In the genomic region with DNA sequence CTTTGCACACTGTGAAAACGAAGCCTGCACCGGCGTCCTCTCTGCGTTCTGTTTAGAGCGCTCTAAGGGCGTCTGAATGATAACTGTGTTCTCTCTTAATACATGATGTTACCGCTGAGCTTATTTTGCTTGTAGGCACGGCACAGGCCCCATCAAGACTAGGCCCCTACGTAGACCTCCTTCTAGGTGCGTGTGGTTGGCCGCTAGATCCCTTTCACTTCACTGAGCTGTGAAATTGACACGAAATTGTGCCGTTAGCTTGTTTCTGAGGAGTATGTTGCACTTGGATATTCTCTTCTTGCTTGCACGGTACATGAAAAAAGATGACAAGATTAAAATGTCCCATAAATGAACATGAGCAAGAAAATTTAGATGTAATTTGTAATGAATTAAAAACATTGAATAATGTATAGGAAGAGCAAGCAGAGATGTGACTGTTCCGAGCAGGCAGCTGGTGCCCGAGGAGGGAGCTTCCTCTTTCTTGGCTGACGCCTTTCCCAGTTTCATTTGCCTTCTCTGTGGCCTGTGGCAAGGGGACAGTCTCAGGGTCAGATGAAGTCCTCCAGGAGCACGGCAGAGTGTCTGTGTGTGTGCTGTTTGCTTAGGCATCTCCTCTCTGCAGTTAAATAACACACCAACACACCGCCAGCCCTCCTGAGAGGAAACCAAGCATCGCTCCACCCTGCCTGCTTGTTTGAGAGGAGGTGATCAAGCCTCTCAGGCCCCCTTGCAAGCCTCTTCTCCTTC, we compare ENCODE assay signal across 10 mouse cellular contexts.
DNase-seq lines count a peak whose midpoint lies in the region; ATAC-seq and TF ChIP-seq lines count a peak whose summit lies in the region.
"Had no signal": no experiment of that assay in that cellular context is flagged by ENCODE, and none has a peak within 500 bp of the region (broad histone marks: within the 10 kb centered on the region; RNA-seq: fewer than 3 reads in every experiment).

No protein-coding gene starts in this region.

- H3K4me1 ChIP-seq in heart, adult 2 months (ENCODE audit: control insufficient read depth, insufficient read depth, low read length) = peaks cover 24% of the 10 kb centered on the region
- peaks cover 46% of the 10 kb centered on the region for H3K4me1 ChIP-seq in embryonic facial prominence, embryonic 14.5 days (ENCODE audit: control insufficient read depth, insufficient read depth, low read length)
- peaks cover 24% of the 10 kb centered on the region for H3K4me1 ChIP-seq in intestine, embryonic 15.5 days (replicated peaks)

- peak overlapping the region; percentile 24 for H3K27ac ChIP-seq in heart, adult 2 months
- H3K27ac ChIP-seq in embryonic facial prominence, embryonic 14.5 days (replicated peaks; ENCODE audit: low read depth, low read length) = no peak overlapping the region
- no peak overlapping the region for H3K27ac ChIP-seq in intestine, embryonic 15.5 days

- H3K9ac ChIP-seq in heart, adult 2 months (ENCODE audit: low read depth, low read length) = 0 out of 2 replicates have a peak overlapping the region, but pooled peaks have one; percentile 6
- 0 out of 2 replicates have a peak overlapping the region, but pooled peaks have one; percentile 5 for H3K9ac ChIP-seq in embryonic facial prominence, embryonic 14.5 days (ENCODE audit: low read depth, low read length)
- H3K9ac ChIP-seq in intestine, embryonic 15.5 days = no peak overlapping the region
- H3K9ac ChIP-seq: lung, embryonic 14.5 days had no signal

- H3K36me3 ChIP-seq in heart, adult 2 months (ENCODE audit: control insufficient read depth, insufficient read depth, low read length) = no peaks in the 10 kb centered on the region; the same call in 1 of the 2 replicates
- H3K36me3 ChIP-seq in embryonic facial prominence, embryonic 14.5 days (ENCODE audit: control insufficient read depth, insufficient read depth, low read length) = no peaks in the 10 kb centered on the region
- no peaks in the 10 kb centered on the region for H3K36me3 ChIP-seq in intestine, embryonic 15.5 days

- intact Hi-C loops in heart, adult 2 months (cut with DNase I) = no loop called here

- TF ChIP-seq CTCF in heart, adult 2 months (IDR thresholded peaks at IDR 0.05) = no peak

- no peak for ATAC-seq in embryonic facial prominence, embryonic 14.5 days (ENCODE audit: low read depth)
- peak; percentile 87 for ATAC-seq in megakaryocyte, adult 5-6 weeks (ENCODE audit: poor library complexity, severe bottlenecking)
- ATAC-seq in intestine, embryonic 15.5 days = no peak

- TF ChIP-seq POLR2A in heart, adult 2 months (IDR thresholded peaks at IDR 0.05; ENCODE audit: insufficient read depth, low read depth, low read length) = no peak

- H3K9me3 ChIP-seq in embryonic facial prominence, embryonic 14.5 days (ENCODE audit: control insufficient read depth, low read length) = no peaks in the 10 kb centered on the region
- no peaks in the 10 kb centered on the region for H3K9me3 ChIP-seq in intestine, embryonic 15.5 days

- peaks cover 2% of the 10 kb centered on the region; the same call in 1 of the 2 replicates for H3K79me2 ChIP-seq in heart, adult 2 months (replicated peaks; ENCODE audit: control insufficient read depth, insufficient read depth, low read length)

- no peaks in the 10 kb centered on the region for H3K27me3 ChIP-seq in heart, adult 2 months (ENCODE audit: control insufficient read depth, insufficient read depth, low read length)
- H3K27me3 ChIP-seq in embryonic facial prominence, embryonic 14.5 days (replicated peaks; ENCODE audit: control insufficient read depth, insufficient read depth, low read length) = no peaks in the 10 kb centered on the region
- no peaks in the 10 kb centered on the region for H3K27me3 ChIP-seq in intestine, embryonic 15.5 days (replicated peaks)

- H3K4me3 ChIP-seq in heart, adult 2 months = no peak overlapping the region
- H3K4me3 ChIP-seq in embryonic facial prominence, embryonic 14.5 days (ENCODE audit: low read depth, low read length) = no peak overlapping the region
- H3K4me3 ChIP-seq in intestine, embryonic 15.5 days (replicated peaks) = no peak overlapping the region

- WGBS in heart, adult 2 months = 78% methylated on average over 20 of the region's 20 CpGs
- 71% methylated on average over 20 of the region's 20 CpGs for WGBS in embryonic facial prominence, embryonic 14.5 days
- WGBS in intestine, embryonic 15.5 days = 78% methylated on average over 20 of the region's 20 CpGs

- no peak overlapping the region for H3K4me2 ChIP-seq in embryonic facial prominence, embryonic 14.5 days (ENCODE audit: low read depth, low read length)
- no peak overlapping the region for H3K4me2 ChIP-seq in intestine, embryonic 15.5 days (replicated peaks)
- H3K4me2 ChIP-seq: lung, embryonic 14.5 days had no signal

- DNase-seq in heart, adult 2 months = peak in 1 of 2 experiments; percentile 29
- no peak for DNase-seq in heart, postnatal 4 days
- DNase-seq in B cell, adult 2 months = peak; percentile 64 to 65
- DNase-seq in embryonic facial prominence, embryonic 14.5 days (ENCODE audit: low spot score) = no peak
- DNase-seq in thymus, postnatal 0 days (ENCODE audit: low spot score) = no peak
- no peak for DNase-seq in thymus, postnatal 25 days
- DNase-seq: gastrocnemius, postnatal 10 days; lung, embryonic 14.5 days had no signal

- no peak for TF ChIP-seq EP300 in heart, adult 2 months (IDR thresholded peaks at IDR 0.05; ENCODE audit: insufficient read depth, low read depth, low read length)

Comparison
In these comparisons a context has a peak if more than half of its experiments do, and no peak if none do; other contexts are left out.
1. DNase-seq: peak in B cell, adult 2 months (2 of 2); none in heart, postnatal 4 days (single experiment), embryonic facial prominence, embryonic 14.5 days (single experiment), thymus, postnatal 0 days (single experiment) and thymus, postnatal 25 days (single experiment).